Mouse (Mus musculus) granulocyte monocyte progenitor cell, adult 5-6 weeks (primary cell): ENCODE results near the gene Slc27a2. TPM values are rescaled to one million over a fixed set of nuclear protein-coding genes. Genes with fewer than 3 reads are reported as not detected.

Source experiments
- total RNA-seq, 2 experiments: library from RNA; stranded (forward) in 1 of 2; stranded (reverse) in 1 of 2; fragments of 200-712, 200-1000 nt in 1 of 2; fragments of >200 nt in 1 of 2; fragmentation: Nextera tagmentation in 1 of 2; gene quantifications; 2 replicates each; pipeline ENCODE4 v1.2.3; 2014 to 2017

The Slc27a2 gene
- total RNA-seq, 2 experiments from 2014 or later = not detected

Other genes starting within 250 kb of the Slc27a2 start
- gene Atp8b4, start 51.7 kb upstream of the Slc27a2 start, total RNA-seq (2014; fragmentation: Nextera tagmentation) = 230 and 261 TPM in 2 replicates
- 411 and 415 TPM in 2 replicates for gene Atp8b4, start 51.7 kb upstream of the Slc27a2 start, total RNA-seq (2017)
- 79.4 and 82.5 TPM in 2 replicates for gene Hdc, start 66.9 kb downstream of the Slc27a2 start, total RNA-seq (2014; fragmentation: Nextera tagmentation)
- 138 and 152 TPM in 2 replicates for gene Hdc, start 66.9 kb downstream of the Slc27a2 start, total RNA-seq (2017)
- 32.9 and 38.2 TPM in 2 replicates for gene Gabpb1, start 123.9 kb downstream of the Slc27a2 start, total RNA-seq (2014; fragmentation: Nextera tagmentation)
- gene Gabpb1, start 123.9 kb downstream of the Slc27a2 start, total RNA-seq (2017) = 31.2 and 37.4 TPM in 2 replicates
- 42.4 and 49.7 TPM in 2 replicates for gene Usp8, start 154.9 kb downstream of the Slc27a2 start, total RNA-seq (2014; fragmentation: Nextera tagmentation)
- 52.6 and 58.2 TPM in 2 replicates for gene Usp8, start 154.9 kb downstream of the Slc27a2 start, total RNA-seq (2017)
- 0.64 TPM in 1 of 2 replicates, not detected in the other for gene Usp50, start 231.1 kb downstream of the Slc27a2 start, total RNA-seq (2014; fragmentation: Nextera tagmentation)
- gene Usp50, start 231.1 kb downstream of the Slc27a2 start, total RNA-seq (2017) = not detected in 2 replicates